Mouse (Mus musculus): Measurements from ENCODE around the gene Gm28079.
"Not testable (repeated sequence)": the region's sequence is repeated elsewhere in the genome, so short reads cannot be mapped to it uniquely, and the experiment has no call there.

The Gm28079 gene

GRCm38 (mm10) chrY:70014799-70015198, at the start of gene Gm28079:
Gm28079 (minus strand) TSS chrY:70014899.
- DNase-seq = not testable (repeated sequence)

Measured in kidney, adult 11 months (tissue).